Mouse (Mus musculus): Measurements from ENCODE around the gene Msl2. TPM values are rescaled to one million over a fixed set of nuclear protein-coding genes. Genes with fewer than 3 reads are reported as not detected.

Msl2 gene
- polyA plus RNA-seq, 1 experiment from 2014 or later, result 5.7 TPM

- Histone ChIP-seq H3K27ac (replicated peaks; ENCODE audit: low read depth, low read length) (no peak overlapping the region), H3K4me1 (ENCODE audit: control insufficient read depth, insufficient read depth, low read length) (no peaks in the 10 kb centered on the region), H3K9ac (ENCODE audit: low read length) (no peak overlapping the region), H3K27me3 (ENCODE audit: control insufficient read depth, insufficient read depth, low read length) (no peaks in the 10 kb centered on the region), H3K36me3 (ENCODE audit: control insufficient read depth, insufficient read depth, low read length) (peaks cover 8% of the 10 kb centered on the region; the same call in 1 of the 2 replicates), H3K9me3 (ENCODE audit: control insufficient read depth, low read length) (0 out of 2 replicates have a peak, but pooled peaks cover 3% of the 10 kb centered on the region), H3K4me2 (ENCODE audit: low read depth, severe bottlenecking) (no peak overlapping the region), H3K4me3 (ENCODE audit: low read depth, low read length) (no peak overlapping the region)
- 97% methylated on average over 8 of the region's 8 CpGs for WGBS
- no peak for ATAC-seq (ENCODE audit: insufficient number of reproducible peaks, low FRiP score, low TSS enrichment, low read depth)
- DNase-seq (ENCODE audit: low spot score), result no peak
These were observed 27.6 kb downstream of the Msl2 start for GRCm38 (mm10) chr9:101101547-101101946.

DNA sequence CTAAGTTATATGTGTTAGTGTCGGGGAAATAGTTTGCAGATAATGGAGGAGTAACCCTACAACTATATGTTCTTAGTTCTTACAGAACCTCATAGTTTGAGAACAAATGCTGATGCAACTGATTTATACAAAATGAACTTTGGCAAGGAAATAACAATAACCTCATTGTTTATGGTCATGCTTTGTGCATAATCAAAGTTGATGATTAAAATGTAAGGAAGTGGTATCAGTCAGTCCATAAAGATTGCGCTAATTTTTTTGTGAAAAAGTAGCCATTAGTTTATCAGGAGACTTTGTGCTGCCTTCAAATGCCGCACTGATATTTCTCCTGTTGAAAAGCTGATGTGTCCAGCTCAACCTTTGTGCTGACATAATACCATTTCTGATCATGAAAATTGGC is 28.4 kb downstream of the Msl2 start:
- no peak overlapping the region for H3K4me2 ChIP-seq (ENCODE audit: low read depth, severe bottlenecking)
- no peak for DNase-seq (ENCODE audit: low spot score)
- H3K27me3 ChIP-seq (ENCODE audit: control insufficient read depth, insufficient read depth, low read length), result no peaks in the 10 kb centered on the region
- H3K4me3 ChIP-seq (ENCODE audit: low read depth, low read length), result no peak overlapping the region
- no peak overlapping the region for H3K9ac ChIP-seq (ENCODE audit: low read length)
- peaks cover 8% of the 10 kb centered on the region; the same call in 1 of the 2 replicates for H3K36me3 ChIP-seq (ENCODE audit: control insufficient read depth, insufficient read depth, low read length)
- H3K27ac ChIP-seq (replicated peaks; ENCODE audit: low read depth, low read length), result no peak overlapping the region
- no peak for ATAC-seq (ENCODE audit: insufficient number of reproducible peaks, low FRiP score, low TSS enrichment, low read depth)
- no peaks in the 10 kb centered on the region for H3K4me1 ChIP-seq (ENCODE audit: control insufficient read depth, insufficient read depth, low read length)
- 0 out of 2 replicates have a peak, but pooled peaks cover 3% of the 10 kb centered on the region for H3K9me3 ChIP-seq (ENCODE audit: control insufficient read depth, low read length)
- 95% methylated on average over 3 of the region's 3 CpGs for WGBS

DNA sequence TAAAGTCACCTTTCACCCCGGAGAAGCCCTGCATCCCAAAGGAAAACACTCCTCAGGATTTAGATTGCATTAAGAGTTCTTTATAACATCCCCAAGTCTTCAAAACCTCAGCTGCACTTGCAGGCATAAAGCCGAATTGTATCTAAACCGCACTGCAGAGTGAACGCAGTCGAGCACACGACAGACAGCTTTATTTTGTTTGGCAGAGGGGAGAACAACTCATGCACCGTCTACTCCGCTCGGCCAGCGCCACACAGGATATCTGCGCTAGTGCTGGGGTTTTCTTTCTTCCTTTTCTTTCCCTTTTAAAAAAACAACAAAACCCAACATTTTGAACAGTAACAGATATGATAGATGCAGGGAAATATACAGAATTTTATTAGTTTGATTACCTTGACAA is 31.0 kb downstream of the Msl2 start:
- no peak for ATAC-seq (ENCODE audit: insufficient number of reproducible peaks, low FRiP score, low TSS enrichment, low read depth)
- no peaks in the 10 kb centered on the region for H3K4me1 ChIP-seq (ENCODE audit: control insufficient read depth, insufficient read depth, low read length)

DNA sequence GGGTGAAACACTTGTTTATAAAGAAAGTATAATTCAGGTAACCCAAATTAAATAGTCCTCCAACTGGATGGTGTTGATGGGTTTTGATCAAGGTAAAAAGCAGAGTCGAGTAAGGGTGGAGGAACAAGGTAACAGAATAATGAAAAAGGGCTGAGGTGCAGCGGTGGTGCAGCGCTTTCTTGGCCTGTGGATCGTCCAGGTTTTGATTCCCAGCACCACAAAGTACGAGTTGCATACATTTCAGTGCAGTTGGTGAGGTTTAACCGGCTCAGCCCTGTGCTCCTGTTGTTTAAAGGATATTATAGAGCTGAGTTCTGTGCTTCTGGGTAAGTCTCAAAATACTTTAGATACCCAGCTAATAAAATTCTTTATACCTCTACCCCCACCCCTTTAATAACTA is 31.8 kb downstream of the Msl2 start:
- Histone ChIP-seq H3K4me3 (ENCODE audit: low read depth, low read length) (no peak overlapping the region), H3K9ac (ENCODE audit: low read length) (no peak overlapping the region), H3K27ac (replicated peaks; ENCODE audit: low read depth, low read length) (no peak overlapping the region), H3K9me3 (ENCODE audit: control insufficient read depth, low read length) (no peaks in the 10 kb centered on the region), H3K36me3 (ENCODE audit: control insufficient read depth, insufficient read depth, low read length) (peaks cover 4% of the 10 kb centered on the region; the same call in 1 of the 2 replicates), H3K4me2 (ENCODE audit: low read depth, severe bottlenecking) (no peak overlapping the region), H3K27me3 (ENCODE audit: control insufficient read depth, insufficient read depth, low read length) (no peaks in the 10 kb centered on the region), H3K4me1 (ENCODE audit: control insufficient read depth, insufficient read depth, low read length) (no peaks in the 10 kb centered on the region)
- WGBS, result 94% methylated on average over 6 of the region's 6 CpGs
- ATAC-seq (ENCODE audit: insufficient number of reproducible peaks, low FRiP score, low TSS enrichment, low read depth) (no peak), DNase-seq (ENCODE audit: low spot score) (no peak)

More for the DNA sequence above, 31.0 kb downstream of the Msl2 start:
- Histone ChIP-seq H3K9ac (ENCODE audit: low read length) (no peak overlapping the region), H3K36me3 (ENCODE audit: control insufficient read depth, insufficient read depth, low read length) (peaks cover 5% of the 10 kb centered on the region; the same call in 1 of the 2 replicates), H3K9me3 (ENCODE audit: control insufficient read depth, low read length) (no peaks in the 10 kb centered on the region), H3K4me3 (ENCODE audit: low read depth, low read length) (no peak overlapping the region), H3K4me2 (ENCODE audit: low read depth, severe bottlenecking) (no peak overlapping the region), H3K27me3 (ENCODE audit: control insufficient read depth, insufficient read depth, low read length) (no peaks in the 10 kb centered on the region), H3K27ac (replicated peaks; ENCODE audit: low read depth, low read length) (no peak overlapping the region)
- WGBS, result 96% methylated on average over 11 of the region's 11 CpGs
- no peak for DNase-seq (ENCODE audit: low spot score)

- Histone ChIP-seq H3K4me1 (ENCODE audit: control insufficient read depth, insufficient read depth, low read length) (no peaks in the 10 kb centered on the region), H3K27me3 (ENCODE audit: control insufficient read depth, insufficient read depth, low read length) (no peaks in the 10 kb centered on the region), H3K4me3 (ENCODE audit: low read depth, low read length) (no peak overlapping the region), H3K27ac (replicated peaks; ENCODE audit: low read depth, low read length) (no peak overlapping the region), H3K4me2 (ENCODE audit: low read depth, severe bottlenecking) (no peak overlapping the region), H3K9me3 (ENCODE audit: control insufficient read depth, low read length) (no peaks in the 10 kb centered on the region), H3K36me3 (ENCODE audit: control insufficient read depth, insufficient read depth, low read length) (no peaks in the 10 kb centered on the region), H3K9ac (ENCODE audit: low read length) (no peak overlapping the region)
- no peak for ATAC-seq (ENCODE audit: insufficient number of reproducible peaks, low FRiP score, low TSS enrichment, low read depth)
- DNase-seq (ENCODE audit: low spot score), result no peak
- WGBS, result 86% methylated on average over 3 of the region's 3 CpGs
These were observed 33.5 kb downstream of the Msl2 start for GRCm38 (mm10) chr9:101107386-101107785.

- H3K4me2 ChIP-seq (ENCODE audit: low read depth, severe bottlenecking), result no peak overlapping the region
- WGBS, result 59% methylated on average over 3 of the region's 3 CpGs
- no peaks in the 10 kb centered on the region for H3K27me3 ChIP-seq (ENCODE audit: control insufficient read depth, insufficient read depth, low read length)
- H3K4me1 ChIP-seq (ENCODE audit: control insufficient read depth, insufficient read depth, low read length), result no peaks in the 10 kb centered on the region
- ATAC-seq (ENCODE audit: insufficient number of reproducible peaks, low FRiP score, low TSS enrichment, low read depth) (no peak), DNase-seq (ENCODE audit: low spot score) (no peak)
- no peak overlapping the region for H3K27ac ChIP-seq (replicated peaks; ENCODE audit: low read depth, low read length)
- no peaks in the 10 kb centered on the region for H3K36me3 ChIP-seq (ENCODE audit: control insufficient read depth, insufficient read depth, low read length)
- no peak overlapping the region for H3K9ac ChIP-seq (ENCODE audit: low read length)
- no peak overlapping the region for H3K4me3 ChIP-seq (ENCODE audit: low read depth, low read length)
- H3K9me3 ChIP-seq (ENCODE audit: control insufficient read depth, low read length), result no peaks in the 10 kb centered on the region
These were observed 36.1 kb downstream of the Msl2 start for GRCm38 (mm10) chr9:101110013-101110412.

DNA sequence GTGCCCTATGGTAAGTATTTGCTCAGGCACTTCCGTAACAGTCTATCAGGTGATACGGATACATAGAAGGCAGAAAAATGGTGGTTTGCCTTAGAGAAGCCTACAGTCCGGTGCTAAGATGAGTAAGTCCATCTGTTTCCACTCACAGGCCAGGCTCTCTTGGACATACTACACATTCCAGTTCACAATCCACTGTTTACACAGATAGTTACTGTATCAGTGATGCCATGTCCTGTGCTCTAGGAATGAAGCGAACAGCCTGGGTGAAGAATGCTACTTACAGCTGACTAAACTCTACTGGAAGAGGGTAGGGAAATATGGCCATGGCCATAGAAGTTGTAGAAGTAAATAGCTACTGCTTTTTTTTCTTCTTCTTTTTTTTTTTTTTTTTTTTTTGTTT is 39.4 kb downstream of the Msl2 start:
- DNase-seq (ENCODE audit: low spot score), result no peak
- Histone ChIP-seq H3K4me1 (ENCODE audit: control insufficient read depth, insufficient read depth, low read length) (no peaks in the 10 kb centered on the region), H3K9ac (ENCODE audit: low read length) (no peak overlapping the region), H3K27ac (replicated peaks; ENCODE audit: low read depth, low read length) (no peak overlapping the region), H3K36me3 (ENCODE audit: control insufficient read depth, insufficient read depth, low read length) (no peaks in the 10 kb centered on the region), H3K27me3 (ENCODE audit: control insufficient read depth, insufficient read depth, low read length) (no peaks in the 10 kb centered on the region), H3K9me3 (ENCODE audit: control insufficient read depth, low read length) (no peaks in the 10 kb centered on the region), H3K4me3 (ENCODE audit: low read depth, low read length) (no peak overlapping the region), H3K4me2 (ENCODE audit: low read depth, severe bottlenecking) (no peak overlapping the region)
- 87% methylated on average over 4 of the region's 4 CpGs for WGBS
- ATAC-seq (ENCODE audit: insufficient number of reproducible peaks, low FRiP score, low TSS enrichment, low read depth), result no peak

DNA sequence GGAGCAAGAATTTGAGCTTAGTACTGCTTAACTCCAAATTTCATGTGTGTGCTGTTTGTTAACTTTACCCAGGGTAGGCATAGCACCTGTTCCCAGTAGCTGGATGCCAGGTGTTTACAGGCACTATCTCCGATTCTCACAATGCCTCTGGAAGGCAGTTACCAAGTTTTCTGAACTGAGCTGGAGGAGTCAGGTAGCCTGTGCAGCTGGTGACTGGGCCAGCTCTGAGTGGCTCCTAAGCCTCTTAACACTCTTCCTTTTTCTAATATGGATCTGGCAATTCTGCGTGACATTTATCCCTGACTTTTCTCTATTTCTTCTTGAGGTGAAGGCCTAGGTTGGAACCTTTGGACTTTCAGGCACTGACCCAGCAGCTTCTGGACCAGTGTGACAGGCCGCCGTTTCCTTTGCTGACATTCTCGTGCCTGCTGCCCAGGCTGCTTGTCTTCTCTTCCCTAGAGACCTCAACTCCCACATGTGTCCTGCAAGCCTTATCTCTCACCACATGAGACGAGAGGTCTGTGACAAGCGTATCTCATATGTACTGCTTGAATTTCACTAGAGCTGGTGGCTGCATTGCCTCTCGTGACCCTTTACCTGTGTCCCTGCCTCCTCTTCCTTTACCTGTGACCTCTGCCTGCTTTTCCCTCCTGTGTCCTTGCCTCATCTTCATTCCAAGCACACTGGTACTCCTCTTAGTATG is 40.4 kb downstream of the Msl2 start:
- no peak for DNase-seq (ENCODE audit: low spot score)
- Histone ChIP-seq H3K27me3 (ENCODE audit: control insufficient read depth, insufficient read depth, low read length) (no peaks in the 10 kb centered on the region), H3K9me3 (ENCODE audit: control insufficient read depth, low read length) (no peaks in the 10 kb centered on the region), H3K4me1 (ENCODE audit: control insufficient read depth, insufficient read depth, low read length) (no peaks in the 10 kb centered on the region), H3K4me2 (ENCODE audit: low read depth, severe bottlenecking) (no peak overlapping the region), H3K9ac (ENCODE audit: low read length) (no peak overlapping the region), H3K4me3 (ENCODE audit: low read depth, low read length) (no peak overlapping the region), H3K36me3 (ENCODE audit: control insufficient read depth, insufficient read depth, low read length) (no peaks in the 10 kb centered on the region), H3K27ac (replicated peaks; ENCODE audit: low read depth, low read length) (no peak overlapping the region)
- WGBS, result 85% methylated on average over 8 of the region's 8 CpGs
- ATAC-seq (ENCODE audit: insufficient number of reproducible peaks, low FRiP score, low TSS enrichment, low read depth), result no peak

- Histone ChIP-seq H3K4me3 (ENCODE audit: low read depth, low read length) (no peak overlapping the region), H3K27ac (replicated peaks; ENCODE audit: low read depth, low read length) (no peak overlapping the region), H3K9ac (ENCODE audit: low read length) (no peak overlapping the region), H3K27me3 (ENCODE audit: control insufficient read depth, insufficient read depth, low read length) (no peaks in the 10 kb centered on the region), H3K4me1 (ENCODE audit: control insufficient read depth, insufficient read depth, low read length) (no peaks in the 10 kb centered on the region), H3K9me3 (ENCODE audit: control insufficient read depth, low read length) (no peaks in the 10 kb centered on the region), H3K4me2 (ENCODE audit: low read depth, severe bottlenecking) (no peak overlapping the region), H3K36me3 (ENCODE audit: control insufficient read depth, insufficient read depth, low read length) (0 out of 2 replicates have a peak, but pooled peaks cover 2% of the 10 kb centered on the region)
- WGBS, result 92% methylated on average over 4 of the region's 4 CpGs
- DNase-seq (ENCODE audit: low spot score) (no peak), ATAC-seq (ENCODE audit: insufficient number of reproducible peaks, low FRiP score, low TSS enrichment, low read depth) (no peak)
These were observed 69.7 kb downstream of the Msl2 start for GRCm38 (mm10) chr9:101143635-101144034.
